Mouse (Mus musculus): ENCODE measurements around the gene Dimt1. TPM values are rescaled to one million over a fixed set of nuclear protein-coding genes. Genes with fewer than 3 reads are reported as not detected.

Dimt1 gene
- 23.8 to 27.9 TPM (median 26.5 TPM) in 4 replicates for total RNA-seq (2023)

DNA sequence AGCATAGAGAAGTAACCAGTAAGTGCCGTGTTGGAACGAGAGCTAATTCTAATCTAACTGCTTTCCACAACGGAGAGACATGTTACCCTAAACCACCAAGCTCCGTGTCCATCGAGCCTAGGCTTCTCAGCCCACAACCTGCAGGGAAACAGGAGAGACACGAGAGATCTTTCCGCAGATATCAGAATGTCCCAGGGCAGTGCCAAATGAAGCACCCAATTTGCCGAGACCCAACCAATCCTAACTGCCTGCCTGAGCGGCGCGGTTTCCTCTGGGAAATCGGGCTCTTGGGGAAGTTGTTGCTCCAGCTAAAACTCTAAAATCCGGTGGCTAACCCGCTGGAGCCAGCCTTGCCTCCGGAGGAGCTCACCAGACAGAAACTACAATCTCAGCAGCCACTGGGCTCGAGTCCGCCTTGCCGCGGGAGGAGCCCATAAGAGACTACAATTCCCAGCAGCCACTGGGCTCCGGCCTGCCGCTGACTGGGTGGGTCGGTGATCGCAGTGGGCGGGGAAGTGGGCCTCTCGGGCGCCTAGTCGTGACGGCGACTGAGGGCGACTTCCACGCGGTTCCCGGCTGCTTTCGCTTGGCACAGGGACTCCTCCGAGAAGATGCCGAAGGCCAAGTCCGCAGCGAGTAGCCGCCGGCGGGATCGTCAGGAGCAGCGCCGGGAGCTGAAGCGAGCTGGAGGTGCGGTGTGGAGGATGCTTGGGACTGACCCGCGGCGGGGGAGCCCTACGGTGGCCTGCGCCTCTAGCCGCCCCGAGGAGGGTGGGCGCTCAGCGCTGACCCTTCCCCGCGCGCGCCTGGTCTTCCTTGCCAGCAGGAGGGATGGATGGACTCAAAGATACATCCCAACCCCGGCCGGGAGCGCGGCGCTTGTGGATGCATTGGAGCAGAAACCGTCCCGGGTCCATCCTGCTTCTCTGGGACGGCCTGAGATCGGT is at the start of gene Dimt1:
TSS of gene Dimt1 (plus strand) at position 534 of the 947 bp plus-strand sequence.

DNA sequence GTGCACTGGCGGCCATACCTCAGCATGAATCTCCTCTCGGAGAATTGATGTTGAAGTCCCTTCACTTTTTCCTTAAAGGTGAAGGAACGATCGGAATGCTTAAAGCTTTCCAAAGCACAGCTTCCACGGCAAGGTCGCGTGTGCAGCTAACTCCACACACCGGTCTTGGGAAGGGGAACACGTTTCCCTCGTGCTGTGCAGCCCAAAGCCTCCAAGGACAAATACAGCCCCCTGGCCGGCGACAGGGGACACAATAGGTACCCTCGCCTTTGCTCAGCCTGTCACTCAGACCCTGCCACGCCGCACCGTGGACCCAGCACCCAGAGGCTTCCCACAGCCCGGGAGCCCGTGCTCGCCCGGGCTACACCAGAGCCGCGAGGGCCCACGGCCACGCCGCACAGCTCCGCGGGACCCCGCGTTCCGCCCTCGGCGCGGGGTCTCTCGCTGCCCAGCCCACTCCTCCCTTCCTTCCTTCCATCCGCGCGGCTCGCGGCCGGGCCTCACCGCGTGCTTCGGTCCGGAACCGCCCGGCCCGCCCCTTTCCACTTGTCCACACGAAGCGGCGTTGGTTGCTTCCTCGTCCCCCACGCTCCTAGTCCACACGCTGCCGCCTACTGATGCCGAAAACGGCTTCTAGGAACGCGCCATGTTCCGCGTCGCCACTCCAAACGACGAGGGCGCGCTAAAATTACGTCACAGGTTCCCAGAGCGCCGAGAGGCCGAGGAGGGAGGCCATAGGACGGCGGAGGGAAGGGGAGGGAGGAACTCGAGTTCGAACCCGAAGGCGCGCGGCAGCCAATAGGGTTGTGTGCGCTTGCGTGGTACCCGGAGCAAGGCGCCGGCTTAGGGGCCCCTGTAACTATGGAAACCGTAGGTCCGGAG is 10.4 kb upstream of the Dimt1 start, which contains the start of gene Ipo11:
TSS of gene Ipo11 (minus strand) at position 703 of the 882 bp plus-strand sequence.

Other genes starting within 250 kb of the Dimt1 start
- gene Ipo11, start 10.2 kb upstream of the Dimt1 start, total RNA-seq (2023) = 23.8 to 29.7 TPM (median 26.0 TPM) in 4 replicates
- 37.5 to 51.1 TPM (median 46.4 TPM) in 4 replicates for gene Kif2a, start 75.0 kb downstream of the Dimt1 start, total RNA-seq (2023)